Mouse (Mus musculus) forebrain, postnatal 0 days (tissue): ENCODE data around the gene Tbxa2r. TPM values are rescaled to one million over a fixed set of nuclear protein-coding genes. Genes with fewer than 3 reads are reported as not detected.

ENCODE experiments used
- ATAC-seq: fragments of 200-750 bp; cut with Nextera tagmentation; 2 replicates; pipeline ENCODE4 v1.8.0; 2017; ENCODE audit warnings: mild to moderate bottlenecking, moderate library complexity
- DNase-seq: peaks from one replicate; pipeline ENCODE4 v3.0.0-alpha.2; 2015
- H3K27ac ChIP-seq: fragments of 300-500 bp; sonication (generic); 2 replicates; pipeline ENCODE4 v1.5.1; 2014; ENCODE audit warnings: low read depth, mild to moderate bottlenecking, antibody characterized with exemption, low read length, moderate library complexity, mixed read lengths
- H3K27me3 ChIP-seq: fragments of 300-500 bp; sonication (generic); 2 replicates; pipeline ENCODE4 v1.6.1; 2014; ENCODE audit warnings: mild to moderate bottlenecking, low read length, mixed read lengths; ENCODE audit not compliant: insufficient read depth
- H3K36me3 ChIP-seq: fragments of 300-500 bp; sonication (generic); 2 replicates; pipeline ENCODE4 v1.6.1; 2014; ENCODE audit warnings: mild to moderate bottlenecking, moderate library complexity; ENCODE audit not compliant: insufficient read depth
- H3K4me1 ChIP-seq: fragments of 300-500 bp; sonication (generic); 2 replicates; pipeline ENCODE4 v1.6.1; 2014; ENCODE audit warnings: antibody characterized with exemption; ENCODE audit not compliant: insufficient read depth
- H3K4me2 ChIP-seq: fragments of 300-500 bp; sonication (generic); 2 replicates; pipeline ENCODE4 v1.6.1; 2014; ENCODE audit warnings: low read depth, mild to moderate bottlenecking, moderate library complexity
- H3K4me3 ChIP-seq: fragments of 300-500 bp; sonication (generic); 2 replicates; pipeline ENCODE4 v1.5.1; 2014; ENCODE audit warnings: low read depth, low read length, mixed read lengths
- H3K9ac ChIP-seq: fragments of 300-500 bp; sonication (generic); 2 replicates; pipeline ENCODE4 v1.6.1; 2014; ENCODE audit warnings: mild to moderate bottlenecking
- H3K9me3 ChIP-seq: fragments of 300-500 bp; sonication (generic); 2 replicates; pipeline ENCODE4 v1.6.1; 2016; ENCODE audit warnings: low read length
- CTCF ChIP-seq: sonication (generic); IDR thresholded peaks from 2 replicates; pipeline ENCODE4 v1.5.1; 2016; ENCODE audit warnings: antibody characterized with exemption, control low read depth, low read depth
- WGBS: fragments of 180-500 bp; shearing (Covaris S2); extraction: QIAGEN DNeasy Blood & Tissue Kit; methylation state at CpG from one replicate; pipeline ENCODE4 v1.1.7; 2014; 5-methylcytosine and 5-hydroxymethylcytosine counted together
- polyA plus RNA-seq: library from polyadenylated mRNA; unstranded; fragments of >200 nt; fragmentation: Nextera tagmentation; extraction: Ambion mirVana; gene quantifications from 2 replicates; pipeline ENCODE4 v1.2.1, GENCODE M21; 2015
- total RNA-seq: library from RNA; depleted of rRNA; stranded (reverse); fragments of >200 nt; gene quantifications from 2 replicates; pipeline ENCODE4 v1.2.3, GENCODE M21; 2014

Tbxa2r gene
- total and polyA plus RNA-seq, 2 experiments from 2014 or later: 3.3 to 3.9 TPM

GRCm38 (mm10) chr10:81325781-81326180 is 2.8 kb upstream of the Tbxa2r start:
- no peak for DNase-seq
- H3K9ac ChIP-seq: no peak overlapping the region
- no peak for TF ChIP-seq CTCF
- no peaks in the 10 kb centered on the region for H3K27me3 ChIP-seq
- no peak overlapping the region for H3K4me2 ChIP-seq
- H3K9me3 ChIP-seq: no peaks in the 10 kb centered on the region
- no peak for ATAC-seq
- no peak overlapping the region for H3K4me3 ChIP-seq
- 0 out of 2 replicates have a peak, but pooled peaks cover 5% of the 10 kb centered on the region for H3K4me1 ChIP-seq
- peaks cover 54% of the 10 kb centered on the region for H3K36me3 ChIP-seq
- H3K27ac ChIP-seq: no peak overlapping the region
- 94% methylated on average over 18 of the region's 18 CpGs for WGBS

DNA sequence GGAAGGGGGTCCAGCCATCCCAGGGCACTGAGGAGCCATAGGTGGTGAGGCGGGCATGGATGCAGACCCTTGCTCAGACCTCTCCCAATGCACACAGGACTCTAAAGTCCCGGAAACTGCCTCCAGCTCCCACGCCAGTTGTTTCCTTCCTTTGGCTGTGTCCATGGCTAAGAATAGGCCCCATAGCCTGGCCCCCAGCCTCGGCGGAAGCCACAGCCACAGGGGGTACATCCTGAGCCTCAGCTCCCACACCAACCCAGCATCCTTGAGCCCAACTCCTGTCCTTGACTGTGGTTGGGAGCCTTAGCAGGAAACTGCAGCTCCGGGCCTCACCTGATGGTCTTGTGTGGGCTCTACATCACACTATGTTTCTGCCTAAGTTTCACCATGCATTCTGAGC is 1.7 kb upstream of the Tbxa2r start:
- no peaks in the 10 kb centered on the region for H3K27me3 ChIP-seq
- no peak for TF ChIP-seq CTCF
- no peak overlapping the region for H3K4me3 ChIP-seq
- H3K4me2 ChIP-seq: no peak overlapping the region
- 0 out of 2 replicates have a peak, but pooled peaks cover 1% of the 10 kb centered on the region for H3K4me1 ChIP-seq
- peaks cover 54% of the 10 kb centered on the region for H3K36me3 ChIP-seq
- ATAC-seq (no peak), DNase-seq (no peak)
- WGBS: 88% methylated on average over 6 of the region's 6 CpGs
- H3K9me3 ChIP-seq: no peaks in the 10 kb centered on the region
- 0 out of 2 replicates have a peak overlapping the region, but pooled peaks have one; percentile 40 for H3K27ac ChIP-seq
- no peak overlapping the region for H3K9ac ChIP-seq

- no peaks in the 10 kb centered on the region for H3K4me1 ChIP-seq
- DNase-seq (no peak), ATAC-seq (no peak)
- H3K4me2 ChIP-seq: no peak overlapping the region
- H3K36me3 ChIP-seq: peaks cover 48% of the 10 kb centered on the region
- H3K9ac ChIP-seq: no peak overlapping the region
- no peaks in the 10 kb centered on the region for H3K27me3 ChIP-seq
- no peak overlapping the region for H3K27ac ChIP-seq
- no peaks in the 10 kb centered on the region for H3K9me3 ChIP-seq
- TF ChIP-seq CTCF: no peak
- H3K4me3 ChIP-seq: no peak overlapping the region
- WGBS: 63% methylated on average over 2 of the region's 2 CpGs
These were observed 572 bp upstream of the Tbxa2r start for GRCm38 (mm10) chr10:81327959-81328358.

- no peak for ATAC-seq
These were observed 854 bp downstream of the Tbxa2r start for GRCm38 (mm10) chr10:81329194-81329975.

GRCm38 (mm10) chr10:81330007-81330406 is 1.5 kb downstream of the Tbxa2r start:
- no peak overlapping the region for H3K9ac ChIP-seq
- ATAC-seq: no peak
- no peak overlapping the region for H3K27ac ChIP-seq
- no peak overlapping the region for H3K4me2 ChIP-seq
- no peaks in the 10 kb centered on the region for H3K27me3 ChIP-seq
- no peak overlapping the region for H3K4me3 ChIP-seq
- peaks cover 28% of the 10 kb centered on the region for H3K36me3 ChIP-seq
- no peaks in the 10 kb centered on the region for H3K4me1 ChIP-seq
- WGBS: 68% methylated on average over 4 of the region's 4 CpGs
- DNase-seq: no peak
- TF ChIP-seq CTCF: no peak
- H3K9me3 ChIP-seq: no peaks in the 10 kb centered on the region

More at GRCm38 (mm10) chr10:81329194-81329975, 854 bp downstream of the Tbxa2r start:
- H3K4me2 ChIP-seq: no peak overlapping the region
- WGBS: 74% methylated on average over 10 of the region's 10 CpGs
- TF ChIP-seq CTCF: no peak
- H3K4me1 ChIP-seq: no peaks in the 10 kb centered on the region
- no peak overlapping the region for H3K27ac ChIP-seq
- H3K9me3 ChIP-seq: no peaks in the 10 kb centered on the region
- no peak for DNase-seq
- H3K4me3 ChIP-seq: no peak overlapping the region
- H3K36me3 ChIP-seq: peaks cover 34% of the 10 kb centered on the region
- H3K27me3 ChIP-seq: no peaks in the 10 kb centered on the region
- no peak overlapping the region for H3K9ac ChIP-seq

- Histone ChIP-seq H3K4me3 (no peak overlapping the region), H3K4me2 (no peak overlapping the region), H3K27me3 (no peaks in the 10 kb centered on the region), H3K4me1 (no peaks in the 10 kb centered on the region), H3K27ac (no peak overlapping the region), H3K9me3 (no peaks in the 10 kb centered on the region), H3K36me3 (peaks cover 5% of the 10 kb centered on the region), H3K9ac (no peak overlapping the region)
- no peak for TF ChIP-seq CTCF
- DNase-seq (no peak), ATAC-seq (no peak)
- WGBS: 22% methylated on average over 29 of the region's 29 CpGs
These were observed 3.7 kb downstream of the Tbxa2r start for GRCm38 (mm10) chr10:81332277-81332676.

- no peak for DNase-seq
- 66% methylated on average over 11 of the region's 11 CpGs for WGBS
- H3K27me3 ChIP-seq: no peaks in the 10 kb centered on the region
- no peaks in the 10 kb centered on the region for H3K4me1 ChIP-seq
- H3K4me2 ChIP-seq: no peak overlapping the region
- H3K9ac ChIP-seq: no peak overlapping the region
- no peaks in the 10 kb centered on the region for H3K9me3 ChIP-seq
- H3K36me3 ChIP-seq: no peaks in the 10 kb centered on the region
- H3K4me3 ChIP-seq: no peak overlapping the region
- H3K27ac ChIP-seq: no peak overlapping the region
- TF ChIP-seq CTCF: no peak
- ATAC-seq: no peak
These were observed 5.8 kb downstream of the Tbxa2r start for GRCm38 (mm10) chr10:81334324-81334723.
